Mouse (Mus musculus): Measurements from ENCODE around the gene Mynn. TPM values are rescaled to one million over a fixed set of nuclear protein-coding genes. Genes with fewer than 3 reads are reported as not detected.

The Mynn gene
- polyA plus RNA-seq, 1 experiment from 2014 or later, result 30.8 TPM

DNA sequence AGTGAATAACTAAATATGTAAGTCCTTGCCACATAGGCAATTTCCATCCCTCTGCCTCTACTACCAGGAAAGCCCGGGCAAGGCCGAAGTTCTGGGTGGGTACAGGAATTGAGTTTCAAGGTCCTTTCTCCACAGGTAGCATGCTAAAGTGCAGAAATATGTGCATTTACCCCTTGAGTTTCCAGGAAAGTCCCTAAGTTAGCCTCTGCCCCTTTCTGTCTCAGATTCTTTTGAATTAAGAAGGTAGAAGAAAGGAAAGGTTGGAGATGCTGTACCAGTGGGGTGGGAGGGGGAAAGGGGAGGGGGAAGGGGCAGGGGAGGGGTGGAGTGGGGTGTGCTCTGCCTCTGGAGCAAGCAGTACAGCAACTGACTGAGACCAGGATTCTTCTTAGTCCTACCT, 46.6 kb downstream of the Mynn start:
- H3K36me3 ChIP-seq (replicated peaks), result no peaks in the 10 kb centered on the region
- no peak overlapping the region for H3K27ac ChIP-seq
- H3K9me3 ChIP-seq, result no peaks in the 10 kb centered on the region
- WGBS, result 92% methylated on average over 2 of the region's 2 CpGs
- no peak overlapping the region for H3K4me2 ChIP-seq
- ATAC-seq (replicated peaks), result no peak
- no peak overlapping the region for H3K4me3 ChIP-seq
- H3K9ac ChIP-seq, result no peak overlapping the region
- peaks cover 14% of the 10 kb centered on the region for H3K4me1 ChIP-seq
- H3K27me3 ChIP-seq (replicated peaks), result peaks cover 20% of the 10 kb centered on the region

DNA sequence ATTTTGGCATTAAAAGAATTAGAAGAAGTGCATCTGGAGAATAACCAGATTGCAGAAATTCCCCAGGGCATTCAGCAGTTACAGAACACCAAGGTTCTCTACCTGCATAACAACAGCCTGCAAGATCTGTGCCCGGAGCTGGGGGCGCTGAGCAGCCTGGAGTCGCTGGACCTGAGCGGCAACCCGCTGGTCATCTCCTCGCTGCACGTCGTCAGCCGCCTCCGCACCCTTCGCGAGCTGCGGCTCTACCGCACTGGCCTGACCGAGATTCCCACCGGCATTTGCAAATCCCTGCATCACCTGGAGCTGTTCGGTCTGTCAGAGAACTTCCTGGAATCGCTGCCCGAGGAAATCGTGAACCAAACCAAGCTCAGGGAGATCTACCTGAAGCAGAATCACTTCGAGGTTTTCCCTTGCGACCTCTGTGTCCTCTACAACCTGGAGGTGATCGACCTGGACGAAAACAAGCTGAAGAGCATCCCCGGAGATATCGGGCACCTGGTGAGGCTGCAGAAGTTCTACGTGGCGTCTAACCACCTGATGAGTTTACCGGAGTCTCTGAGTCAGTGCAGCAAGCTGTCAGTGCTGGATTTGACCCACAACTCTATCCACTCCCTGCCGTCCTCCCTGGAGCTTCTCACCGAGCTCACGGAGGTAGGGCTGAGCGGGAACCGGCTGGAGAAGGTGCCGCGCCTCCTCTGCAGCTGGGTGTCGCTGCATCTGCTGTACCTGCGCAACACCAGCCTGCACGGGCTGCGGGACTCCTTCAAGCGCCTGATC, 48.4 kb downstream of the Mynn start:
- Histone ChIP-seq H3K9me3 (no peaks in the 10 kb centered on the region), H3K4me2 (peak overlapping the region; percentile 88), H3K27ac (no peak overlapping the region), H3K27me3 (replicated peaks) (peaks cover 20% of the 10 kb centered on the region), H3K4me3 (peak overlapping the region; percentile 46), H3K9ac (peak overlapping the region; percentile 13), H3K4me1 (peaks cover 14% of the 10 kb centered on the region), H3K36me3 (replicated peaks) (no peaks in the 10 kb centered on the region)
- WGBS, result under 1% methylated on average over 41 of the region's 41 CpGs
- peak; percentile 92 for ATAC-seq (replicated peaks)

DNA sequence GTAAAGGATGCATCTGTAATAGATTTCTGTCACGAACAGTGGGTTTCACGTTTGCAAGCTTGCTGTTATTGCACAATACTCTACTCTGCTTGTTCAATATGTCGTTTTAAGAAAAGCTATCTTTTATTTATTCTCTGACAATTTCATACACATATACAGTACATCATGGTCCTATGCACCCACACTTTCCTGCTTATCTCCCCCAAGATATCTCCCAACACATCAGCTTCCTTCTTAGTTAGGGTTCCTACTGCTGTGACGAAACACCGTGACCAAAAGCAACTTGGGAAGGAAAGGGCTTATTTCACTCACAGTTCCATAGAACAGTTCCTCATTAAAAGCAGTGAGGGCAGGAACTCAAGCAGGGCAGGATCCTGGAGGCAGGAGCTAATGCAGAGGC, 54.1 kb downstream of the Mynn start:
- Histone ChIP-seq H3K9ac (no peak overlapping the region), H3K4me1 (no peaks in the 10 kb centered on the region), H3K4me3 (no peak overlapping the region), H3K9me3 (no peaks in the 10 kb centered on the region), H3K36me3 (replicated peaks) (no peaks in the 10 kb centered on the region), H3K27me3 (replicated peaks) (peaks cover 3% of the 10 kb centered on the region), H3K4me2 (no peak overlapping the region), H3K27ac (no peak overlapping the region)
- no peak for ATAC-seq (replicated peaks)
- WGBS, result 92% methylated on average over 5 of the region's 5 CpGs

GRCm38 (mm10) chr3:30658486-30658885, 56.6 kb downstream of the Mynn start:
- H3K36me3 ChIP-seq (replicated peaks), result no peaks in the 10 kb centered on the region
- H3K4me3 ChIP-seq, result no peak overlapping the region
- H3K4me1 ChIP-seq, result no peaks in the 10 kb centered on the region
- H3K27me3 ChIP-seq (replicated peaks), result no peaks in the 10 kb centered on the region
- no peak for ATAC-seq (replicated peaks)
- WGBS, result 87% methylated on average over 9 of the region's 9 CpGs
- no peak overlapping the region for H3K9ac ChIP-seq
- H3K4me2 ChIP-seq, result no peak overlapping the region
- H3K9me3 ChIP-seq, result no peaks in the 10 kb centered on the region
- no peak overlapping the region for H3K27ac ChIP-seq

Other genes with a start within 250 kb of the Mynn start
- gene Mecom, start 54.1 kb upstream of the Mynn start, polyA plus RNA-seq (2015; fragmentation: Nextera tagmentation; extraction: Ambion mirVana), result 4.4 and 5.2 TPM in 2 replicates
- 0.22 and 0.56 TPM in 2 replicates for gene Actrt3, start 2.1 kb upstream of the Mynn start, polyA plus RNA-seq (2015; fragmentation: Nextera tagmentation; extraction: Ambion mirVana)
- gene Lrriq4, start 42.4 kb downstream of the Mynn start, polyA plus RNA-seq (2015; fragmentation: Nextera tagmentation; extraction: Ambion mirVana), result 0.09 TPM in 1 of 2 replicates, not detected in the other
- 0.87 and 1.4 TPM in 2 replicates for gene Lrrc34, start 45.8 kb downstream of the Mynn start, polyA plus RNA-seq (2015; fragmentation: Nextera tagmentation; extraction: Ambion mirVana)
- gene Lrrc31, start 97.8 kb downstream of the Mynn start, polyA plus RNA-seq (2015; fragmentation: Nextera tagmentation; extraction: Ambion mirVana), result not detected in 2 replicates
- gene Samd7, start 144.2 kb downstream of the Mynn start, polyA plus RNA-seq (2015; fragmentation: Nextera tagmentation; extraction: Ambion mirVana), result 0.05 TPM in 1 of 2 replicates, not detected in the other
- gene Sec62, start 190.8 kb downstream of the Mynn start, polyA plus RNA-seq (2015; fragmentation: Nextera tagmentation; extraction: Ambion mirVana), result 74.7 and 85.6 TPM in 2 replicates